In genomic region chr12:80574825-80575371, GRCm38 (mm10) we compare ENCODE assay signal across 8 mouse cellular contexts. TPM values are rescaled to one million over a fixed set of nuclear protein-coding genes. Genes with fewer than 3 reads are reported as not detected.
DNase-seq lines count a peak whose midpoint lies in the region; ATAC-seq and TF ChIP-seq lines count a peak whose summit lies in the region.

No protein-coding gene starts in this region.

- no peaks in the 10 kb centered on the region; the same call in 1 of the 2 replicates for H3K4me1 ChIP-seq in kidney, postnatal 0 days (replicated peaks; ENCODE audit: insufficient read depth, low read length)
- H3K4me1 ChIP-seq in forebrain, embryonic 11.5 days (replicated peaks; ENCODE audit: control insufficient read depth, insufficient read depth, low read length): no peaks in the 10 kb centered on the region; the same call in 1 of the 2 replicates
- H3K4me1 ChIP-seq in hindbrain, embryonic 14.5 days (replicated peaks; ENCODE audit: control insufficient read depth, insufficient read depth, low read length): peaks cover 14% of the 10 kb centered on the region
- peaks cover 11% of the 10 kb centered on the region for H3K4me1 ChIP-seq in midbrain, embryonic 16.5 days (ENCODE audit: control insufficient read depth, insufficient read depth, low read length)

- H3K27me3 ChIP-seq in kidney, postnatal 0 days (ENCODE audit: insufficient read depth, low read length): no peaks in the 10 kb centered on the region
- H3K27me3 ChIP-seq in forebrain, embryonic 11.5 days (ENCODE audit: control insufficient read depth, insufficient read depth, low read length): no peaks in the 10 kb centered on the region
- no peaks in the 10 kb centered on the region for H3K27me3 ChIP-seq in hindbrain, embryonic 14.5 days (ENCODE audit: control insufficient read depth, insufficient read depth, low read length)
- H3K27me3 ChIP-seq in midbrain, embryonic 16.5 days (ENCODE audit: control insufficient read depth, insufficient read depth, low read depth, low read length): no peaks in the 10 kb centered on the region

- no peaks in the 10 kb centered on the region for H3K9me3 ChIP-seq in kidney, postnatal 0 days (replicated peaks; ENCODE audit: low read length)
- no peaks in the 10 kb centered on the region for H3K9me3 ChIP-seq in forebrain, embryonic 11.5 days (ENCODE audit: control insufficient read depth, low read length)
- H3K9me3 ChIP-seq in hindbrain, embryonic 14.5 days (ENCODE audit: control insufficient read depth, low read length): no peaks in the 10 kb centered on the region
- H3K9me3 ChIP-seq in midbrain, embryonic 16.5 days (replicated peaks; ENCODE audit: control insufficient read depth, low read length, poor library complexity, severe bottlenecking): no peaks in the 10 kb centered on the region

- H3K9ac ChIP-seq in kidney, postnatal 0 days (ENCODE audit: low read depth, low read length): 0 out of 2 replicates have a peak overlapping the region, but pooled peaks have one; percentile 27
- no peak overlapping the region; the same call in 1 of the 2 replicates for H3K9ac ChIP-seq in forebrain, embryonic 11.5 days (ENCODE audit: low read length)
- no peak overlapping the region for H3K9ac ChIP-seq in hindbrain, embryonic 14.5 days
- peak overlapping the region; percentile 36; the same call in 1 of the 2 replicates for H3K9ac ChIP-seq in midbrain, embryonic 16.5 days (ENCODE audit: low read depth, low read length)

- DNase-seq in kidney, postnatal 0 days (ENCODE audit: low spot score): peak; percentile 46
- DNase-seq in kidney, adult 11 months: no peak
- no peak for DNase-seq in forebrain, embryonic 11.5 days (ENCODE audit: low spot score)
- DNase-seq in hindbrain, embryonic 14.5 days (ENCODE audit: low spot score): peak; percentile 52
- no peak for DNase-seq in cerebellum, adult 9-10 months
- no peak for DNase-seq in Muller cell, postnatal 12 days (ENCODE audit: inconsistent ontology term)

- peak overlapping the region; percentile 31; the same call in 1 of the 2 replicates for H3K27ac ChIP-seq in kidney, postnatal 0 days
- peak overlapping the region; percentile 25; the same call in 1 of the 2 replicates for H3K27ac ChIP-seq in forebrain, embryonic 11.5 days (ENCODE audit: low read depth, low read length)
- peak overlapping the region; percentile 77 for H3K27ac ChIP-seq in hindbrain, embryonic 14.5 days
- peak overlapping the region; percentile 73 for H3K27ac ChIP-seq in midbrain, embryonic 16.5 days (ENCODE audit: low read length)

- TF ChIP-seq CTCF in kidney, postnatal 0 days (IDR thresholded peaks at IDR 0.05; ENCODE audit: low read depth): no peak

- H3K4me3 ChIP-seq in kidney, postnatal 0 days (replicated peaks; ENCODE audit: low read depth, low read length): no peak overlapping the region
- H3K4me3 ChIP-seq in forebrain, embryonic 11.5 days (ENCODE audit: low read depth, low read length): no peak overlapping the region
- H3K4me3 ChIP-seq in hindbrain, embryonic 14.5 days (replicated peaks; ENCODE audit: low read length): no peak overlapping the region
- H3K4me3 ChIP-seq in midbrain, embryonic 16.5 days (ENCODE audit: low read depth, low read length): no peak overlapping the region

- H3K4me2 ChIP-seq in kidney, postnatal 0 days (ENCODE audit: low read length): peak overlapping the region; percentile 37
- H3K4me2 ChIP-seq in forebrain, embryonic 11.5 days (ENCODE audit: low read depth, low read length, severe bottlenecking): no peak overlapping the region
- H3K4me2 ChIP-seq in hindbrain, embryonic 14.5 days (replicated peaks): peak overlapping the region; percentile 11; the same call in 1 of the 2 replicates
- H3K4me2 ChIP-seq in midbrain, embryonic 16.5 days (ENCODE audit: low read length): peak overlapping the region; percentile 34

- 29% methylated on average over 15 of the region's 15 CpGs for WGBS in kidney, postnatal 0 days
- WGBS in forebrain, embryonic 11.5 days: 38% methylated on average over 15 of the region's 15 CpGs
- WGBS in hindbrain, embryonic 14.5 days: 17% methylated on average over 15 of the region's 15 CpGs
- 17% methylated on average over 15 of the region's 15 CpGs for WGBS in midbrain, embryonic 16.5 days

- ATAC-seq in kidney, postnatal 0 days (replicated peaks; ENCODE audit: low FRiP score, low read depth): no peak
- no peak for ATAC-seq in forebrain, embryonic 11.5 days (replicated peaks; ENCODE audit: low FRiP score)
- peak; percentile 44; the same call in 1 of the 2 replicates for ATAC-seq in hindbrain, embryonic 14.5 days (ENCODE audit: low FRiP score)
- peak; percentile 67 for ATAC-seq in midbrain, embryonic 16.5 days
- no peak for ATAC-seq in activated CD4-positive, CD25-positive, alpha-beta regulatory T cell, adult 4 months

- H3K36me3 ChIP-seq in kidney, postnatal 0 days (ENCODE audit: insufficient read depth, low read length): no peaks in the 10 kb centered on the region
- no peaks in the 10 kb centered on the region for H3K36me3 ChIP-seq in forebrain, embryonic 11.5 days (ENCODE audit: control insufficient read depth, insufficient read depth, low read length)
- no peaks in the 10 kb centered on the region for H3K36me3 ChIP-seq in hindbrain, embryonic 14.5 days (replicated peaks; ENCODE audit: control insufficient read depth, insufficient read depth)
- H3K36me3 ChIP-seq in midbrain, embryonic 16.5 days (ENCODE audit: control insufficient read depth, insufficient read depth, low read length): no peaks in the 10 kb centered on the region

RNA-seq across cellular contexts. Expression of gene Galnt16, which starts 56.8 kb away (rescaled TPM):
- polyA plus RNA-seq in kidney, postnatal 0 days (2015; fragmentation: Nextera tagmentation; extraction: Ambion mirVana): 3.9 TPM in 2 replicates
- 19.9 and 20.3 TPM in 2 replicates for polyA plus RNA-seq in forebrain, embryonic 11.5 days (2014; fragmentation: Nextera tagmentation; extraction: Ambion mirVana)
- polyA plus RNA-seq in hindbrain, embryonic 14.5 days (2014; fragmentation: Nextera tagmentation; extraction: Ambion mirVana): 20.2 and 21.2 TPM in 2 replicates
- polyA plus RNA-seq in midbrain, embryonic 16.5 days (2015; fragmentation: Nextera tagmentation; extraction: Ambion mirVana): 41.8 and 43.3 TPM in 2 replicates
- polyA plus RNA-seq in activated CD4-positive, CD25-positive, alpha-beta regulatory T cell, adult 4 months (2017; shearing (Covaris generic)): not detected

Comparison
In these comparisons a context has a peak if more than half of its experiments do, and no peak if none do; other contexts are left out.
1. DNase-seq: peak in kidney, postnatal 0 days (single experiment) and hindbrain, embryonic 14.5 days (single experiment); none in kidney, adult 11 months (single experiment), forebrain, embryonic 11.5 days (single experiment), cerebellum, adult 9-10 months (single experiment) and Muller cell, postnatal 12 days (single experiment).
2. ATAC-seq: peak in hindbrain, embryonic 14.5 days (single experiment) and midbrain, embryonic 16.5 days (single experiment); none in kidney, postnatal 0 days (single experiment), forebrain, embryonic 11.5 days (single experiment) and activated CD4-positive, CD25-positive, alpha-beta regulatory T cell, adult 4 months (single experiment).
3. H3K27ac ChIP-seq: peak in every context shown above with its lines; median percentile 77 in hindbrain, embryonic 14.5 days; 73 in midbrain, embryonic 16.5 days; 31 in kidney, postnatal 0 days; 25 in forebrain, embryonic 11.5 days.
4. H3K9ac ChIP-seq: peak in kidney, postnatal 0 days (single experiment) and midbrain, embryonic 16.5 days (single experiment); none in forebrain, embryonic 11.5 days (single experiment) and hindbrain, embryonic 14.5 days (single experiment).